Mouse (Mus musculus) heart, adult 2 months (tissue): ENCODE data around the gene Igfbp3.

Source experiments
- CTCF ChIP-seq: fragments of 200-600 bp; IDR thresholded peaks from 2 replicates; pipeline ENCODE4 v1.8.1; 2022; ENCODE audit warnings: antibody characterized with exemption, mild to moderate bottlenecking, moderate library complexity
- EP300 ChIP-seq: fragments of 200-500 bp; IDR thresholded peaks from 2 replicates; pipeline ENCODE4 v1.6.1; 2011; ENCODE audit warnings: low read depth, low read length, control low read depth; ENCODE audit not compliant: insufficient read depth

- TF ChIP-seq CTCF: no peak
- no peak for TF ChIP-seq EP300
These were observed 49.3 kb downstream of the Igfbp3 start for GRCm38 (mm10) chr11:7164416-7164815.
